Mouse (Mus musculus): ENCODE results near the gene Cpt1c.

- TF ChIP-seq CTCF (conservative IDR thresholded peaks at IDR 0.05; ENCODE audit: insufficient read depth, insufficient read length, low read depth, low read length) (no peak), POLR2A (IDR thresholded peaks at IDR 0.05; ENCODE audit: low read depth, low read length) (no peak)
Observed at GRCm38 (mm10) chr7:44952611-44953306, 21.9 kb downstream of the Cpt1c start.
